Mouse (Mus musculus) stomach, embryonic 14.5 days (tissue): ENCODE data around the gene Gm7075. TPM values are rescaled to one million over a fixed set of nuclear protein-coding genes. Genes with fewer than 3 reads are reported as not detected.
A peak's percentile ranks its signal among the peaks of the same experiment; 100 is the strongest.

Experiments
- ATAC-seq: fragments of 200-750 bp; cut with Nextera tagmentation; 2 replicates; pipeline ENCODE4 v1.8.0; 2017; ENCODE audit warnings: low read depth, moderate TSS enrichment; ENCODE audit not compliant: insufficient number of reproducible peaks, insufficient read depth, low FRiP score
- H3K27ac ChIP-seq: fragments of 300-500 bp; sonication (generic); 2 replicates; pipeline ENCODE4 v1.5.1; 2014; ENCODE audit warnings: mild to moderate bottlenecking, low read length, moderate library complexity, mixed read lengths
- H3K27me3 ChIP-seq: fragments of 300-500 bp; sonication (generic); 2 replicates; pipeline ENCODE4 v1.6.1; 2014; ENCODE audit warnings: low read length, control low read depth, mixed read lengths; ENCODE audit not compliant: control insufficient read depth, insufficient read depth
- H3K36me3 ChIP-seq: fragments of 300-500 bp; sonication (generic); 2 replicates; pipeline ENCODE4 v1.6.1; 2014; ENCODE audit warnings: mild to moderate bottlenecking, control low read depth, low read length, moderate library complexity, mixed read lengths; ENCODE audit not compliant: control insufficient read depth, insufficient read depth
- H3K4me1 ChIP-seq: fragments of 300-500 bp; sonication (generic); 2 replicates; pipeline ENCODE4 v1.6.1; 2014; ENCODE audit warnings: low read length, control low read depth, mixed read lengths; ENCODE audit not compliant: control insufficient read depth, insufficient read depth
- H3K4me2 ChIP-seq: fragments of 300-500 bp; sonication (generic); replicated peaks from 2 replicates; pipeline ENCODE4 v1.6.1; 2014; ENCODE audit warnings: low read depth, low read length, control low read depth
- H3K4me3 ChIP-seq: fragments of 300-500 bp; sonication (generic); 2 replicates; pipeline ENCODE4 v1.5.1; 2014; ENCODE audit warnings: low read depth, low read length, control low read depth
- H3K9ac ChIP-seq: fragments of 300-500 bp; sonication (generic); replicated peaks from 2 replicates; pipeline ENCODE4 v1.6.1; 2014; ENCODE audit warnings: low read depth, mild to moderate bottlenecking, control low read depth, low read length, moderate library complexity, mixed read lengths
- H3K9me3 ChIP-seq: fragments of 300-500 bp; sonication (generic); 2 replicates; pipeline ENCODE4 v1.6.1; 2016; ENCODE audit warnings: low read depth, low read length, control low read depth; ENCODE audit not compliant: control insufficient read depth
- WGBS: fragments of 180-500 bp; shearing (Covaris S2); extraction: QIAGEN DNeasy Blood & Tissue Kit; methylation state at CpG from one replicate; pipeline ENCODE4 v1.1.7; 2014; 5-methylcytosine and 5-hydroxymethylcytosine counted together
- polyA plus RNA-seq: library from polyadenylated mRNA; unstranded; fragments of >200 nt; fragmentation: Nextera tagmentation; extraction: Ambion mirVana; gene quantifications from 2 replicates; pipeline ENCODE4 v1.2.1, GENCODE M21; 2014

Gm7075 gene
- polyA plus RNA-seq, 1 experiment from 2014 or later, result not detected

DNA sequence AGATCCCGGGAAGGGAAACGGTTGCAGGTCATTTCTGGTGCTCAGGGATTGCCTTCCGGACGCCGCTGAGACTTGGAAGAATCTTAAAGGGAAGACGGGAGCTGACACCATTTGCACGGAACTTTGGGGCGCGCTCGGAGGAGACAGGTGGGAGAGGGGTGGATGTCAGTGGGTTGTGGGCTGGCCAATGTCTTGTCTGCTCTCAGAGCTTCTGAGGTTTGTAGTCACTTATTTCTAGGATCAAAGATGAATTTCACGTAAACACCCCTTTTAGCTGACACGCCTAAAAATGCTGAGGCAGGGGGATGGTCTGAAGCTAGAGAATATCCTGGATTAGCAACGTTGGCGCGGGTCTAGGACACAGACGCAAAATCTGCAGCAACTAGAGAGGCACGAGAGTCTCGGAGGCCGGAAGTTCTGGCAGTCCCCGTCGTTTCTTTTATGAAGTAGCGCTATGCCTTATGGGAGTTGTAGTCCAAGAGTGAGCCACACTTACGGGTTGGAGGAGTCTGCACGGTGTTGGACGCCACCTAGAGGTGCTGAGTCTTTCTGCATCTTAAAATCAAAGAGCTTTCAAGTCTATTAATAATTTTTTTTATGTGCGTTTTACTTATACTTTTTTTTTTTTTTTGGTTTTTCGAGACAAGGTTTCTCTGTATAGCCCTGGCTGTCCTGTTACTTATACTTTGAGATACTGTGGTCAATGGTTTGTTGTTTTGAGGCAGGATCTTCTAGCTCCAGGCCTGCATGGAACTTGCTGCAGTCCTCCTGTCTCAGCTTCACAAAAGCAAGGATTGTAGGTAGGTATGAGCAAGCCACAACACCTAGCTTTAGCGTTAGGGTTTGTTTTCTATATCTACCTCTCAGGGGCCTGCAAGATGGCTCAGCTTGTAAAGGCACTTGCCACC is 39.0 kb downstream of the Gm7075 start, which contains the start of gene Dnajc12:
Dnajc12 (plus strand) TSS at position 72 of the 908 bp plus-strand sequence.
- Histone ChIP-seq H3K9me3 (no peaks in the 10 kb centered on the region), H3K27me3 (0 out of 2 replicates have a peak, but pooled peaks cover 2% of the 10 kb centered on the region), H3K4me3 (peak within 1 kb of the TSS; percentile 39), H3K9ac (peak within 1 kb of the TSS; percentile 18), H3K36me3 (no peaks in the 10 kb centered on the region), H3K4me2 (peak within 1 kb of the TSS; percentile 55), H3K27ac (no peak within 1 kb of the TSS), H3K4me1 (peaks cover 5% of the 10 kb centered on the region; the same call in 1 of the 2 replicates)
- WGBS, result under 1% methylated on average over 28 of the region's 28 CpGs
- peak; percentile 90 for ATAC-seq

- Histone ChIP-seq H3K27ac (no peak within 1 kb of the TSS), H3K9me3 (no peaks in the 10 kb centered on the region), H3K9ac (peak within 1 kb of the TSS; percentile 18), H3K4me3 (peak within 1 kb of the TSS; percentile 39), H3K4me2 (peak within 1 kb of the TSS; percentile 55), H3K36me3 (no peaks in the 10 kb centered on the region), H3K27me3 (0 out of 2 replicates have a peak, but pooled peaks cover 2% of the 10 kb centered on the region), H3K4me1 (peaks cover 5% of the 10 kb centered on the region; the same call in 1 of the 2 replicates)
- no peak for ATAC-seq
- 6% methylated on average over 24 of the region's 24 CpGs for WGBS
These were observed 39.9 kb downstream of the Gm7075 start, which contains the start of gene Sirt1 for GRCm38 (mm10) chr10:63381498-63382280. TSS of gene Sirt1 (minus strand) at chr10:63381704.

DNA sequence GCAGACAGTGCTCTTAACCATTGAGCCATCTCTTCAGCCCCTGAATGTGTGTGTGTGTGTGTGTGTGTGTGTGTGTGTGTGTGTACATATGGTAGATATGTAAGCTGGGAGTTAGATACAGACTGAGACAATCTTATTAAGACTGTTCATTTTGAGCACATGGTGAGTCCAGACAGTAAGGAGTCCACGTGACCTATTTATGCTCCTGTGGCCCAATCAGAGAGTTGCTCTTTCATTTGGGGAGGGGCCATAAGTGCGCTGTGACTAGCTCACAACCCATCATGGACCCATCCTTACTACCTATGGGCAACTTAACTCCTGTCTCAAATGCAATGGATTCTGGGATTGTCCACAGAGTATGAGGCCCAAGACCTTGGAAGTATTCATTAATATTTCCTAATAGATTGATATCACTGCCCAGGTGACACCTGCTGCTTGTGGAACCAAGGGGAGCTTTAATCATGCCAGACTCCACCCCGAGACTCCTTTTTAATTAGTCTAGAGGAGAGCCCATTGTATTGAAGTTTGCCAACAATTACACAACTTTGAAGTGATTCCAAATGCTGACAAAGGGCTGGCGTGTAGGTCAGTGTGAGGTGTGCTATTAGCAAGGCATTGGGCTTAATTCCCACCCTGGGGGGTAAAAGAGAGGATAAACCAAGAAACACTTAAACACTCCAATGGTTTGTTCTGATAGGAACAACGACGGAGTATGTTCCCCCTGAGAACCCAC is 42.5 kb downstream of the Gm7075 start:
- 0 out of 2 replicates have a peak, but pooled peaks cover 2% of the 10 kb centered on the region for H3K27me3 ChIP-seq
- 67% methylated on average over 6 of the region's 6 CpGs for WGBS
- H3K9me3 ChIP-seq, result no peaks in the 10 kb centered on the region
- no peak overlapping the region for H3K4me3 ChIP-seq
- H3K4me1 ChIP-seq, result peaks cover 5% of the 10 kb centered on the region; the same call in 1 of the 2 replicates
- H3K4me2 ChIP-seq, result no peak overlapping the region
- H3K36me3 ChIP-seq, result no peaks in the 10 kb centered on the region
- no peak for ATAC-seq
- no peak overlapping the region for H3K27ac ChIP-seq
- H3K9ac ChIP-seq, result no peak overlapping the region

DNA sequence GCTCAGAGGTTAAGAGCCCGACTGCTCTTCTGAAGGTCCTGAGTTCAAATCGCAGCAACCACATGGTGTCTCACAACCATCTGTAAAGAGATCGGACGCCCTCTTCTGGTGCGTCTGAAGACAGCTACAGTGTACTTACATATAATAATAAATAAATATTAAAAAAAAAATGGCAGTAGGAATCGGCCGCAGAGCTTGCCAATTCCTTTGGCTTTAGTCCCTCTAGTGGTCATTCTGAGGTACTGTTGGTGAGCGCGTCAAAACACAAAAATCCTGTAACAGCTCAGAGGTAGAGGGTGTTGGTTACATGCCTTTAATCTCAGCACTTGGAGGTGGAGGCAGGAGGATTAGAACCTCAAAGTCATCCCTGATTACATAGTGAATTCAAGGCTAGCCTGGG is 44.1 kb downstream of the Gm7075 start:
- 0 out of 2 replicates have a peak, but pooled peaks cover 2% of the 10 kb centered on the region for H3K27me3 ChIP-seq
- H3K4me3 ChIP-seq, result no peak overlapping the region
- no peaks in the 10 kb centered on the region for H3K36me3 ChIP-seq
- 20% methylated on average over 9 of the region's 9 CpGs for WGBS
- no peak overlapping the region for H3K27ac ChIP-seq
- no peak for ATAC-seq
- H3K9ac ChIP-seq, result no peak overlapping the region
- H3K4me1 ChIP-seq, result peaks cover 5% of the 10 kb centered on the region; the same call in 1 of the 2 replicates
- no peaks in the 10 kb centered on the region for H3K9me3 ChIP-seq
- no peak overlapping the region for H3K4me2 ChIP-seq

- WGBS, result 82% methylated on average over 5 of the region's 5 CpGs
- Histone ChIP-seq H3K4me2 (no peak overlapping the region), H3K4me1 (0 out of 2 replicates have a peak, but pooled peaks cover under 1% of the 10 kb centered on the region), H3K4me3 (no peak overlapping the region), H3K9ac (no peak overlapping the region), H3K36me3 (no peaks in the 10 kb centered on the region), H3K27me3 (0 out of 2 replicates have a peak, but pooled peaks cover 2% of the 10 kb centered on the region), H3K9me3 (no peaks in the 10 kb centered on the region), H3K27ac (no peak overlapping the region)
- ATAC-seq, result no peak
These were observed 45.3 kb downstream of the Gm7075 start for GRCm38 (mm10) chr10:63376303-63376702.

Other genes starting within 250 kb of the Gm7075 start
- not detected in 2 replicates for gene Mypn, start 217.8 kb downstream of the Gm7075 start, polyA plus RNA-seq
- 48.6 and 49.1 TPM in 2 replicates for gene Herc4, start 178.0 kb downstream of the Gm7075 start, polyA plus RNA-seq
- 8.1 and 8.6 TPM in 2 replicates for gene Sirt1, start 40.1 kb downstream of the Gm7075 start, polyA plus RNA-seq
- gene Dnajc12, start 39.3 kb downstream of the Gm7075 start, polyA plus RNA-seq, result 8.7 and 10.0 TPM in 2 replicates
- 0.78 and 0.83 TPM in 2 replicates for gene Ctnna3, start 8.3 kb upstream of the Gm7075 start, polyA plus RNA-seq